Mouse (Mus musculus): ENCODE results near the gene Ppp1r13b.

GRCm38 (mm10) chr12:111790090-111790489, 117.8 kb downstream of the Ppp1r13b start:
- no peak for TF ChIP-seq CTCF (IDR thresholded peaks at IDR 0.05; ENCODE audit: low read depth, low read length)
- TF ChIP-seq POLR2AphosphoS5 (IDR thresholded peaks at IDR 0.05; ENCODE audit: insufficient replicate concordance, low read depth, low read length) = no peak
- TF ChIP-seq TAL1 (conservative IDR thresholded peaks at IDR 0.05; ENCODE audit: low read depth, low read length) = no peak
- TF ChIP-seq GATA1 (IDR thresholded peaks at IDR 0.05; ENCODE audit: borderline replicate concordance, low read length) = no peak
